Mouse (Mus musculus): Measurements from ENCODE around the gene Ntn3.

- TF ChIP-seq CTCF (IDR thresholded peaks at IDR 0.05; ENCODE audit: borderline replicate concordance, extremely low read depth, insufficient read depth, insufficient read length) (no peak), POLR2A (IDR thresholded peaks at IDR 0.05; ENCODE audit: borderline replicate concordance, extremely low read depth, insufficient read depth, insufficient read length, poor library complexity, severe bottlenecking) (no peak)
Observed at GRCm38 (mm10) chr17:24161466-24161865, 47.9 kb downstream of the Ntn3 start.
